Mouse (Mus musculus): ENCODE measurements around the gene Slc25a1.
A peak's percentile ranks its signal among the peaks of the same experiment; 100 is the strongest.

The Slc25a1 gene

GRCm38 (mm10) chr16:17921325-17922162 lies 6.5 kb downstream of the Slc25a1 start:
- peak; percentile 99 for DNase-seq

- peak; percentile 51 for DNase-seq
Measured at GRCm38 (mm10) chr16:17920586-17920985, 7.4 kb downstream of the Slc25a1 start.

GRCm38 (mm10) chr16:17914307-17915249 lies 13.4 kb downstream of the Slc25a1 start, which contains the start of gene Gsc2:
TSS of gene Gsc2 (minus strand) at chr16:17915059.
- peak; percentile 49 for DNase-seq

GRCm38 (mm10) chr16:17911052-17911595 lies 16.9 kb downstream of the Slc25a1 start, which contains the start of gene Ess2:
TSS of gene Ess2 (minus strand) at chr16:17911348.
- DNase-seq, result peak; percentile 98

- DNase-seq, result no peak
Measured at GRCm38 (mm10) chr16:17898462-17898861, 29.6 kb downstream of the Slc25a1 start, which contains the start of the genes Dgcr2 and Tssk2. TSS of gene Dgcr2 (minus strand) at chr16:17898562. TSS of gene Tssk2 (plus strand) at chr16:17898637.

GRCm38 (mm10) chr16:17896091-17896490 lies 31.9 kb downstream of the Slc25a1 start:
- no peak for DNase-seq

GRCm38 (mm10) chr16:17893923-17894322 lies 34.1 kb downstream of the Slc25a1 start, which contains the start of gene Tssk1:
TSS of gene Tssk1 (plus strand) at chr16:17894223.
- no peak for DNase-seq

GRCm38 (mm10) chr16:17892606-17893005 lies 35.4 kb downstream of the Slc25a1 start:
- no peak for DNase-seq

GRCm38 (mm10) chr16:17891567-17891959 lies 36.5 kb downstream of the Slc25a1 start, which contains the start of gene Gm20518:
TSS of gene Gm20518 (minus strand) at chr16:17891671.
- peak; percentile 100 for DNase-seq

GRCm38 (mm10) chr16:17890917-17891566 lies 37.0 kb downstream of the Slc25a1 start:
- DNase-seq, result peak; percentile 50

GRCm38 (mm10) chr16:17890342-17890727 lies 37.7 kb downstream of the Slc25a1 start:
- DNase-seq, result no peak

- DNase-seq, result no peak
Measured at GRCm38 (mm10) chr16:17889689-17890341, 38.2 kb downstream of the Slc25a1 start.

GRCm38 (mm10) chr16:17884116-17884515 lies 43.9 kb downstream of the Slc25a1 start:
- no peak for DNase-seq

GRCm38 (mm10) chr16:17882196-17882595 lies 45.8 kb downstream of the Slc25a1 start:
- DNase-seq, result no peak

- no peak for DNase-seq
Measured at GRCm38 (mm10) chr16:17879571-17879970, 48.4 kb downstream of the Slc25a1 start.

- DNase-seq, result no peak
Measured at GRCm38 (mm10) chr16:17876096-17876495, 51.9 kb downstream of the Slc25a1 start.
